Mouse (Mus musculus) 3134 (cell line): ENCODE data around the gene Defa35.
"Not testable (repeated sequence)": the region's sequence is repeated elsewhere in the genome, so short reads cannot be mapped to it uniquely, and the experiment has no call there.

Experiments used
- DNase-seq: peaks from one replicate; pipeline ENCODE4 v3.0.0-alpha.2; 2011; ENCODE audit warnings: low spot score; ENCODE audit not compliant: insufficient read length; ENCODE audit errors: extremely low read depth

Defa35 gene

GRCm38 (mm10) chr8:21064738-21065137, at the start of gene Defa35:
Defa35 (plus strand) TSS chr8:21065038.
- DNase-seq = not testable (repeated sequence)

- not testable (repeated sequence) for DNase-seq
Measured at GRCm38 (mm10) chr8:21025245-21025644, 39.6 kb upstream of the Defa35 start, which contains the start of gene Defa21. Defa21 (plus strand) TSS chr8:21025545.

DNA sequence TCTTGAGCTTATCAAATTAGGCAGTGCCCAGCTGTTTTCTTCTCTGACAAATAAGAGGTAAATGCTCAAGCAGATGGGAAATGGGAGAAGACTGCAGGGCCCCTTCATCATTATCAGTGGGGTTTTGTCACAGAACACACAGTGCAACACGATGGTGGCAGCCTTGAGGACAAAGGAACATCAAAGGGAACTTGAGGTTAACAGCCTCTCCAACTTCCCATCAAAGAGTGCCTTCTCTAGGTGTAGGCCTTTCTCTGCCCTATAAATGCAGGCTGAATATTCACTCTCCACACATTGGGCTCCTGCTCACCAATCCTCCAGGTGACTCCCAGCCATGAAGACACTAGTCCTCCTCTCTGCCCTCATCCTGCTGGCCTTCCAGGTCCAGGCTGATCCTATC, 10.1 kb upstream of the Defa35 start, which contains the start of gene Defa23:
TSS of gene Defa23 (plus strand) at position 301 of the 400 bp plus-strand sequence.
- DNase-seq = not testable (repeated sequence)

DNA sequence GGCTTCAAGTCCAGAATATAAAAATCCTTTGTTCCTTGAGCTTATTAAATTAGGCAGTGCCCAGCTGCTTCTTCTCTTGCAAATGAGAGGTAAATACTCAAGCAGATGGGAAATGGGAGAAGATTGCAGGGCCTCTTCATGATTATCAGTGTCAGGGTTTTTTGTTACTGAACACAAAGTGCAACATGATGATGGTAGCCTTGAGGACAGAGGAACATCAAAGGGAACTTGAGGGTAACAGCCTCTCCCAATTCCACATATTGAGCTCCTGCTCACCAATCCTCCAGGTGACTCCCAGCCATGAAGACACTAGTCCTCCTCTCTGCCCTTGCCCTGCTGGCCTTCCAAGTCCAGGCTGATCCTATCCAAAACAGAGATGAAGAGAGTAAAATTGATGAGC, 19.3 kb downstream of the Defa35 start, which contains the start of gene Defa25:
TSS of gene Defa25 (plus strand) at position 301 of the 400 bp plus-strand sequence.
- not testable (repeated sequence) for DNase-seq

- no peak for DNase-seq
Measured at GRCm38 (mm10) chr8:21093106-21093505, 28.3 kb downstream of the Defa35 start.

- not testable (repeated sequence) for DNase-seq
Measured at GRCm38 (mm10) chr8:21095950-21096349, 31.1 kb downstream of the Defa35 start, which contains the start of gene Gm14851. Gm14851 (minus strand) TSS chr8:21096050.
